Mouse (Mus musculus) embryonic fibroblast, embryonic 13.5 days (primary cell): ENCODE data around the gene Bcar3. TPM values are rescaled to one million over a fixed set of nuclear protein-coding genes. Genes with fewer than 3 reads are reported as not detected.
"Not testable (repeated sequence)": the region's sequence is repeated elsewhere in the genome, so short reads cannot be mapped to it uniquely, and the experiment has no call there.

ENCODE experiments used
- H3K27ac ChIP-seq: 2 replicates; pipeline ENCODE4 v1.5.1; 2012; ENCODE audit warnings: low read length, control low read depth, inconsistent platforms; ENCODE audit not compliant: insufficient read depth
- H3K4me1 ChIP-seq: 2 replicates; pipeline ENCODE4 v1.6.1; 2011; ENCODE audit warnings: low read length; ENCODE audit not compliant: control insufficient read depth, insufficient read depth
- H3K4me3 ChIP-seq: 2 replicates; pipeline ENCODE4 v1.5.1; 2011; ENCODE audit warnings: mild to moderate bottlenecking, control low read depth, low read length; ENCODE audit not compliant: insufficient read depth
- CTCF ChIP-seq: IDR thresholded peaks from 2 replicates; pipeline ENCODE4 v1.5.1; 2011; ENCODE audit warnings: mild to moderate bottlenecking, control low read depth, low read length, moderate library complexity, borderline replicate concordance; ENCODE audit not compliant: insufficient read depth
- POLR2A ChIP-seq: IDR thresholded peaks from 2 replicates; pipeline ENCODE4 v1.6.1; 2011; ENCODE audit warnings: low read depth, mild to moderate bottlenecking, control low read depth, low read length, moderate library complexity
- polyA plus RNA-seq: library from polyadenylated mRNA; stranded (reverse); fragments of >200 nt; gene quantifications from 2 replicates; pipeline ENCODE4 v1.2.4, GENCODE M21; 2011; ENCODE audit warnings: low read depth; ENCODE audit not compliant: missing spikeins, insufficient read length

The Bcar3 gene
- polyA plus RNA-seq, result 4.2 and 5.1 TPM in 2 replicates

- H3K4me1 ChIP-seq, result no peaks in the 10 kb centered on the region; the same call in 1 of the 2 replicates
- peak within 1 kb of the TSS; percentile 55 for H3K4me3 ChIP-seq
- TF ChIP-seq POLR2A (no peak), CTCF (no peak)
- H3K27ac ChIP-seq, result peak within 1 kb of the TSS; percentile 58
Observed at GRCm38 (mm10) chr3:122293954-122294850, at the start of gene Bcar3. Bcar3 (plus strand) TSS chr3:122294136.

- Histone ChIP-seq H3K4me1 (no peaks in the 10 kb centered on the region), H3K4me3 (no peak overlapping the region), H3K27ac (peak overlapping the region; percentile 71)
- no peak for TF ChIP-seq CTCF
- TF ChIP-seq POLR2A, result no peak
Observed at GRCm38 (mm10) chr3:122244759-122245158, 49.2 kb upstream of the Bcar3 start.

- H3K4me1 ChIP-seq, result no peaks in the 10 kb centered on the region
- TF ChIP-seq CTCF (no peak), POLR2A (peak; percentile 80)
- H3K4me3 ChIP-seq, result peak within 1 kb of the TSS; percentile 93
- H3K27ac ChIP-seq, result peak within 1 kb of the TSS; percentile 77
Observed at GRCm38 (mm10) chr3:122245215-122245877, 48.6 kb upstream of the Bcar3 start, which contains the start of gene Gclm. Gclm (plus strand) TSS chr3:122245557.

GRCm38 (mm10) chr3:122245878-122246332, 48.0 kb upstream of the Bcar3 start:
- TF ChIP-seq POLR2A (no peak), CTCF (no peak)
- peak overlapping the region; percentile 93 for H3K4me3 ChIP-seq
- peak overlapping the region; percentile 77 for H3K27ac ChIP-seq
- H3K4me1 ChIP-seq, result no peaks in the 10 kb centered on the region

GRCm38 (mm10) chr3:122246406-122246805, 47.5 kb upstream of the Bcar3 start:
- TF ChIP-seq CTCF (no peak), POLR2A (no peak)
- Histone ChIP-seq H3K27ac (no peak overlapping the region), H3K4me3 (peak overlapping the region; percentile 93)

GRCm38 (mm10) chr3:122246986-122247767, 46.8 kb upstream of the Bcar3 start:
- Histone ChIP-seq H3K4me3 (peak overlapping the region; percentile 93), H3K27ac (no peak overlapping the region), H3K4me1 (no peaks in the 10 kb centered on the region)
- TF ChIP-seq CTCF (no peak), POLR2A (no peak)

More at GRCm38 (mm10) chr3:122246406-122246805, 47.5 kb upstream of the Bcar3 start:
- no peaks in the 10 kb centered on the region for H3K4me1 ChIP-seq

GRCm38 (mm10) chr3:122247768-122248100, 46.2 kb upstream of the Bcar3 start:
- TF ChIP-seq CTCF (no peak), POLR2A (no peak)
- Histone ChIP-seq H3K4me3 (no peak overlapping the region; the same call in 1 of the 2 replicates), H3K27ac (no peak overlapping the region), H3K4me1 (no peaks in the 10 kb centered on the region)

GRCm38 (mm10) chr3:122252466-122253253, 41.3 kb upstream of the Bcar3 start:
- H3K4me3 ChIP-seq, result no peak overlapping the region
- TF ChIP-seq CTCF (no peak), POLR2A (no peak)
- no peaks in the 10 kb centered on the region; the same call in 1 of the 2 replicates for H3K4me1 ChIP-seq
- H3K27ac ChIP-seq, result no peak overlapping the region

- H3K27ac ChIP-seq, H3K4me3 ChIP-seq, H3K4me1 ChIP-seq: not testable (repeated sequence)
Observed at GRCm38 (mm10) chr3:122254050-122254449, 39.9 kb upstream of the Bcar3 start.
